Mouse (Mus musculus) kidney, adult 2 months (tissue): ENCODE measurements around the gene Defa17. TPM values are rescaled to one million over a fixed set of nuclear protein-coding genes. Genes with fewer than 3 reads are reported as not detected.
"Not testable (repeated sequence)": the region's sequence is repeated elsewhere in the genome, so short reads cannot be mapped to it uniquely, and the experiment has no call there.

Source experiments
- DNase-seq: peaks from one replicate; pipeline ENCODE4 v3.0.0; 2021
- H3K27ac ChIP-seq: fragments of 200-500 bp; 2 replicates; pipeline ENCODE4 v1.5.1; 2012; ENCODE audit warnings: low read depth, low read length, control low read depth, inconsistent platforms; ENCODE audit not compliant: insufficient read depth
- H3K27me3 ChIP-seq: fragments of 200-500 bp; replicated peaks from 2 replicates; pipeline ENCODE4 v1.6.1; 2012; ENCODE audit warnings: mild to moderate bottlenecking, moderate library complexity, low read length, inconsistent platforms; ENCODE audit not compliant: control insufficient read depth, insufficient read depth
- H3K36me3 ChIP-seq: fragments of 200-500 bp; 2 replicates; pipeline ENCODE4 v1.6.1; 2012; ENCODE audit warnings: mild to moderate bottlenecking, moderate library complexity, low read length, inconsistent platforms; ENCODE audit not compliant: control insufficient read depth, insufficient read depth
- H3K4me1 ChIP-seq: fragments of 200-500 bp; 2 replicates; pipeline ENCODE4 v1.6.1; 2011; ENCODE audit warnings: low read length; ENCODE audit not compliant: control insufficient read depth, insufficient read depth
- H3K4me3 ChIP-seq: fragments of 200-500 bp; 2 replicates; pipeline ENCODE4 v1.5.1; 2011; ENCODE audit warnings: mild to moderate bottlenecking, low read depth, low read length, control low read depth; ENCODE audit not compliant: insufficient read depth
- WGBS: fragments of 180-500 bp; shearing (Covaris S2); methylation state at CpG from one replicate; pipeline ENCODE4 v1.1.7; 2018; 5-methylcytosine and 5-hydroxymethylcytosine counted together
- polyA plus RNA-seq: library from polyadenylated mRNA; depleted of rRNA; stranded (reverse); fragments of >200 nt; gene quantifications from 2 replicates; pipeline ENCODE4 v1.2.3, GENCODE M21; 2012; rRNA removed

Gene Defa17
- polyA plus RNA-seq, result not detected in 2 replicates

GRCm38 (mm10) chr8:21655480-21655879 lies at the start of gene Defa17:
TSS of gene Defa17 (plus strand) at chr8:21655780.
- H3K36me3 ChIP-seq, H3K27me3 ChIP-seq, H3K4me3 ChIP-seq, H3K27ac ChIP-seq, H3K4me1 ChIP-seq, DNase-seq: not testable (repeated sequence)
- WGBS, result 67% methylated on average over 1 of the region's 2 CpGs

GRCm38 (mm10) chr8:21617883-21618282 lies 37.7 kb upstream of the Defa17 start, which contains the start of gene Defa26:
TSS of gene Defa26 (plus strand) at chr8:21618183.
- not testable (repeated sequence) for H3K27me3 ChIP-seq, H3K27ac ChIP-seq, H3K4me3 ChIP-seq, H3K4me1 ChIP-seq, DNase-seq, H3K36me3 ChIP-seq
- WGBS, result 86% methylated on average over 1 of the region's 1 CpGs

- H3K4me3 ChIP-seq, H3K27me3 ChIP-seq, H3K27ac ChIP-seq, H3K36me3 ChIP-seq, H3K4me1 ChIP-seq, DNase-seq: not testable (repeated sequence)
- 100% methylated on average over 1 of the region's 1 CpGs for WGBS
These were observed 9.9 kb downstream of the Defa17 start, which contains the start of gene Defa34 for GRCm38 (mm10) chr8:21665497-21665896. TSS of gene Defa34 (plus strand) at chr8:21665797.

- not testable (repeated sequence) for H3K4me3 ChIP-seq, H3K4me1 ChIP-seq, H3K27me3 ChIP-seq, H3K36me3 ChIP-seq, DNase-seq, H3K27ac ChIP-seq
- 74% methylated on average over 2 of the region's 2 CpGs for WGBS
These were observed 48.0 kb downstream of the Defa17 start, which contains the start of gene AY761184 for GRCm38 (mm10) chr8:21703545-21703944. TSS of gene AY761184 (minus strand) at chr8:21703645.

Other genes with a start within 250 kb of the Defa17 start
- gene Defa36, start 228.4 kb upstream of the Defa17 start, polyA plus RNA-seq, result not detected in 2 replicates
- gene Gm7849, start 199.2 kb upstream of the Defa17 start, polyA plus RNA-seq, result not detected in 2 replicates
- gene Defa20, start 146.5 kb upstream of the Defa17 start, polyA plus RNA-seq, result not detected in 2 replicates
- not detected in 2 replicates for gene Defa32, start 126.7 kb upstream of the Defa17 start, polyA plus RNA-seq
- not detected in 2 replicates for gene Defa37, start 90.4 kb upstream of the Defa17 start, polyA plus RNA-seq
- gene Defa28, start 72.8 kb upstream of the Defa17 start, polyA plus RNA-seq, result not detected in 2 replicates
- gene Gm7861, start 61.3 kb upstream of the Defa17 start, polyA plus RNA-seq, result not detected in 2 replicates
- not detected in 2 replicates for gene Defa26, start 37.6 kb upstream of the Defa17 start, polyA plus RNA-seq
- gene Defa34, start 10.0 kb downstream of the Defa17 start, polyA plus RNA-seq, result not detected in 2 replicates
- gene AY761184, start 47.9 kb downstream of the Defa17 start, polyA plus RNA-seq, result not detected in 2 replicates
- not detected in 2 replicates for gene Defa24, start 78.7 kb downstream of the Defa17 start, polyA plus RNA-seq
- gene Defb50, start 167.8 kb downstream of the Defa17 start, polyA plus RNA-seq, result not detected in 2 replicates
- 1.5 and 2.4 TPM in 2 replicates for gene Defb2, start 184.1 kb downstream of the Defa17 start, polyA plus RNA-seq
- gene Defb10, start 203.1 kb downstream of the Defa17 start, polyA plus RNA-seq, result not detected in 2 replicates
- not detected in 2 replicates for gene Defb9, start 229.6 kb downstream of the Defa17 start, polyA plus RNA-seq